Mouse (Mus musculus) heart, embryonic 14.5 days (tissue): ENCODE measurements at regions not wholly inside any gene's neighbourhood (a gene's known extent, or its start where the extent isn't known, plus 50 kb on each side); places are given as distances from the start of the nearest gene placed in this dataset.

ENCODE experiments used
- ATAC-seq: fragments of 200-750 bp; cut with Nextera tagmentation; 2 replicates; pipeline ENCODE4 v1.8.0; 2017; ENCODE audit warnings: low read depth, moderate TSS enrichment; ENCODE audit not compliant: insufficient number of reproducible peaks, insufficient read depth, low FRiP score
- H3K27ac ChIP-seq, 2 experiments: fragments of 200-500 bp in 1 of 2; fragments of 300-500 bp in 1 of 2; sonication (generic) in 1 of 2; replicated peaks in 1 of 2; 2 replicates each; pipeline ENCODE4 v1.5.1; 2012 to 2014; ENCODE audit warnings: low read depth in 2 of 2, low read length in 2 of 2, control low read depth in 1 of 2, mild to moderate bottlenecking in 1 of 2, mixed read lengths in 1 of 2; ENCODE audit not compliant: control insufficient read depth in 1 of 2, insufficient read depth in 1 of 2
- H3K27me3 ChIP-seq: fragments of 300-500 bp; sonication (generic); 2 replicates; pipeline ENCODE4 v1.6.1; 2014; ENCODE audit warnings: mild to moderate bottlenecking, low read length, control low read depth; ENCODE audit not compliant: control insufficient read depth, insufficient read depth
- H3K36me3 ChIP-seq: fragments of 300-500 bp; sonication (generic); 2 replicates; pipeline ENCODE4 v1.6.1; 2014; ENCODE audit warnings: mild to moderate bottlenecking, control low read depth, low read length, mixed read lengths; ENCODE audit not compliant: control insufficient read depth, insufficient read depth
- H3K4me1 ChIP-seq, 2 experiments: fragments of 200-500 bp in 1 of 2; fragments of 300-500 bp in 1 of 2; sonication (generic) in 1 of 2; 2 replicates each; pipeline ENCODE4 v1.6.1; 2012 to 2014; ENCODE audit warnings: low read length in 2 of 2, control low read depth in 1 of 2, mixed read lengths in 1 of 2; ENCODE audit not compliant: control insufficient read depth in 2 of 2, insufficient read depth in 2 of 2
- H3K4me2 ChIP-seq: fragments of 300-500 bp; sonication (generic); 2 replicates; pipeline ENCODE4 v1.6.1; 2014; ENCODE audit warnings: mild to moderate bottlenecking, low read length
- H3K4me3 ChIP-seq, 2 experiments: fragments of 200-500 bp in 1 of 2; fragments of 300-500 bp in 1 of 2; sonication (generic) in 1 of 2; 2 replicates each; pipeline ENCODE4 v1.5.1; 2012 to 2014; ENCODE audit warnings: low read length in 2 of 2, mild to moderate bottlenecking in 2 of 2, control low read depth in 1 of 2, low read depth in 1 of 2, moderate library complexity in 1 of 2; ENCODE audit not compliant: control insufficient read depth in 1 of 2, insufficient read depth in 1 of 2
- H3K9ac ChIP-seq: fragments of 300-500 bp; sonication (generic); 2 replicates; pipeline ENCODE4 v1.6.1; 2014; ENCODE audit warnings: mild to moderate bottlenecking, low read length
- H3K9me3 ChIP-seq: fragments of 300-500 bp; sonication (generic); 2 replicates; pipeline ENCODE4 v1.6.1; 2016; ENCODE audit warnings: low read length, control low read depth; ENCODE audit not compliant: control insufficient read depth
- WGBS: fragments of 180-500 bp; shearing (Covaris S2); extraction: QIAGEN DNeasy Blood & Tissue Kit; methylation state at CpG from one replicate; pipeline ENCODE4 v1.1.7; 2014; 5-methylcytosine and 5-hydroxymethylcytosine counted together

- no peaks in the 10 kb centered on the region for H3K4me1 ChIP-seq
- H3K36me3 ChIP-seq, result no peaks in the 10 kb centered on the region
- no peaks in the 10 kb centered on the region for H3K27me3 ChIP-seq
- no peak overlapping the region for H3K4me2 ChIP-seq
- H3K9ac ChIP-seq, result no peak overlapping the region
- H3K27ac ChIP-seq, result no peak overlapping the region
- 89% methylated on average over 2 of the region's 2 CpGs for WGBS
- ATAC-seq, result no peak
- no peak overlapping the region for H3K4me3 ChIP-seq
- H3K9me3 ChIP-seq, result no peaks in the 10 kb centered on the region
Measured at GRCm38 (mm10) chr6:93190986-93191385, 247.7 kb upstream of the Adamts9 start.

GRCm38 (mm10) chr6:93168526-93168925, 225.2 kb upstream of the Adamts9 start:
- Histone ChIP-seq H3K27me3 (no peaks in the 10 kb centered on the region), H3K4me3 (no peak overlapping the region), H3K9me3 (no peaks in the 10 kb centered on the region), H3K4me1 (peaks cover 27 to 40% of the 10 kb centered on the region in 2 experiments), H3K9ac (no peak overlapping the region), H3K4me2 (no peak overlapping the region), H3K36me3 (no peaks in the 10 kb centered on the region), H3K27ac (no peak overlapping the region)
- WGBS, result 76% methylated on average over 5 of the region's 5 CpGs
- ATAC-seq, result no peak

GRCm38 (mm10) chr6:93167281-93167680, 224.0 kb upstream of the Adamts9 start:
- 0 out of 4 replicates have a peak overlapping the region, but pooled peaks of 1 of the 2 experiments have one; percentile 0 for H3K27ac ChIP-seq
- no peaks in the 10 kb centered on the region for H3K27me3 ChIP-seq
- peaks cover 23 to 30% of the 10 kb centered on the region in 2 experiments for H3K4me1 ChIP-seq
- H3K9ac ChIP-seq, result no peak overlapping the region
- H3K4me3 ChIP-seq, result no peak overlapping the region
- no peaks in the 10 kb centered on the region for H3K9me3 ChIP-seq
- 26% methylated on average over 7 of the region's 7 CpGs for WGBS
- H3K4me2 ChIP-seq, result no peak overlapping the region
- H3K36me3 ChIP-seq, result no peaks in the 10 kb centered on the region
- ATAC-seq, result no peak

DNA sequence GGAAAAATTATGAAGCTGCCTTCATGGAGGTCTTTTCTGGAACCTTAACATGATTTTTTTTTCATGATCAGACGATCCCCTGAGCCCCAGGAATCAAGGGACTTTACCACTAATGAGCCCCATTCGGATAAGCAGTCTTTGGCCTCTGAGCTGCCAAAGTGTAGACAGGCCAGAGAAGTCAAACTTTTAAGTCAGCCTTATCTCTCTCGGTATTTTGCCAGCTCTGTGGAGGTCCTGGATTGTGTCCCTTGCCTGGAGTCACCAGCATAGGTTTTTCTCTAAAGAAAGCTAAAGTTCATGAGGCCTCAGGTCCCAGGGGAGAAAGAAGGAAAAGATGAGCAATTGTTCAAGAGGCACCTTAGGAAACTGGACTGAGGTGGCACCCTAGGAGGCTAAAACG, 222.7 kb upstream of the Adamts9 start:
- ATAC-seq, result no peak
- WGBS, result 5% methylated on average over 4 of the region's 4 CpGs
- Histone ChIP-seq H3K4me3 (no peak overlapping the region), H3K27ac (peak overlapping the region; percentile 63 to 75), H3K36me3 (no peaks in the 10 kb centered on the region), H3K9ac (no peak overlapping the region), H3K9me3 (no peaks in the 10 kb centered on the region), H3K4me1 (peaks cover 14 to 19% of the 10 kb centered on the region in 2 experiments), H3K27me3 (no peaks in the 10 kb centered on the region), H3K4me2 (peak overlapping the region; percentile 3; the same call in 1 of the 2 replicates)

GRCm38 (mm10) chr6:93152431-93153208, 209.3 kb upstream of the Adamts9 start:
- H3K4me2 ChIP-seq, result no peak overlapping the region
- H3K4me3 ChIP-seq, result no peak overlapping the region
- no peaks in the 10 kb centered on the region for H3K27me3 ChIP-seq
- 84% methylated on average over 5 of the region's 5 CpGs for WGBS
- H3K4me1 ChIP-seq, result peaks cover 2 to 11% of the 10 kb centered on the region in 2 experiments
- no peak for ATAC-seq
- H3K27ac ChIP-seq, result no peak overlapping the region
- H3K36me3 ChIP-seq, result no peaks in the 10 kb centered on the region
- no peaks in the 10 kb centered on the region for H3K9me3 ChIP-seq
- H3K9ac ChIP-seq, result no peak overlapping the region

DNA sequence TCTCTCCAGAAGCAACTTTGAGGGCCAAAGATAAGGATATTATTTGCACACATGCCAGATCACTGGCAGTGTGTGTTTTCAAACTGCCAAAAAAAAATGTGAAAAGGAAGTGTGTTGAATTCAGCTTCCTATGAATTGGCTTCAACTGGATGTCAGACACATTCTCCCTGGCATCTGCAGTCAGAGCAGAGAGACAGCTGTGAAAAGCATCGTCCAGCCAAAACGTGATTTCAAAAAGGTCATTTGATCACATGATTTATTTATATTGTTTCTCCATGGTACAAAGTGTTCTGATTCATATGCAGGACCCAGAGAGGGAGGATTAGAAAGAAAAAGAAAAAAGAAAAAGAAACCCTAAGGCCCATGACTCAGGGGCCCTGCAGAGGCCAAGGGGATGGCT, 207.2 kb upstream of the Adamts9 start:
- Histone ChIP-seq H3K27ac (no peak overlapping the region), H3K36me3 (no peaks in the 10 kb centered on the region), H3K4me2 (no peak overlapping the region), H3K9ac (no peak overlapping the region; the same call in 1 of the 2 replicates), H3K4me3 (no peak overlapping the region), H3K4me1 (peaks cover 2 to 11% of the 10 kb centered on the region in 2 experiments), H3K27me3 (no peaks in the 10 kb centered on the region), H3K9me3 (no peaks in the 10 kb centered on the region)
- WGBS, result 36% methylated on average over 2 of the region's 2 CpGs
- no peak for ATAC-seq

- Histone ChIP-seq H3K4me1 (peaks cover 2 to 11% of the 10 kb centered on the region in 2 experiments), H3K9ac (no peak overlapping the region), H3K27ac (no peak overlapping the region), H3K4me2 (no peak overlapping the region), H3K36me3 (no peaks in the 10 kb centered on the region), H3K9me3 (no peaks in the 10 kb centered on the region), H3K27me3 (no peaks in the 10 kb centered on the region), H3K4me3 (no peak overlapping the region)
- ATAC-seq, result no peak
- WGBS, result 28% methylated on average over 4 of the region's 4 CpGs
Measured at GRCm38 (mm10) chr6:93149956-93150355, 206.7 kb upstream of the Adamts9 start.

DNA sequence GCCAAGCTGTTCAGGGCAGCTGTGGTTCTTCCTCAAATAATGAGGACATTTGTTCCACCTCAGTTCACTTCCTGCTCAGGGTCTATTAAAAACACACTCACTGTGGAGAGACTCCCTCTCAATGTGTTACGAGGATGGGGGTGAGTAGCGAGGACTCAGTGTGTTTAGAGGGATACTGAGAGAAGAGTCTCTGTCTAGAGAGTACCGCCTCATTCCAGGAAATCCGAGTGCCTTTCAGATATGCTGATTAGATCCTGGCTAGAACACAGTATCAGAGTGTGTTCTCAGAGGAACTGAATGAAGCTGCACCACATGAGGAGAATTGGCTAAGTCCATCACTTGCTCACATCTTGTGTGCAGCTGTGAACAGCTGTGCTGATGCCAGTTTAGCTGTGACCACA, 197.0 kb upstream of the Adamts9 start:
- no peak for ATAC-seq
- 35% methylated on average over 4 of the region's 4 CpGs for WGBS
- no peaks in the 10 kb centered on the region for H3K36me3 ChIP-seq
- no peak overlapping the region for H3K4me3 ChIP-seq
- H3K4me1 ChIP-seq, result no peaks in the 10 kb centered on the region
- H3K27ac ChIP-seq, result no peak overlapping the region
- H3K4me2 ChIP-seq, result no peak overlapping the region
- no peaks in the 10 kb centered on the region for H3K27me3 ChIP-seq
- H3K9ac ChIP-seq, result no peak overlapping the region
- H3K9me3 ChIP-seq, result no peaks in the 10 kb centered on the region
